Mouse (Mus musculus) megakaryocyte, embryonic 14.5 days (primary cell): ENCODE results near the gene Gmeb2.

Experiments used
- FLI1 ChIP-seq: IDR thresholded peaks from 2 replicates; pipeline ENCODE4 v1.6.1; 2012; ENCODE audit warnings: low read length, inconsistent platforms, mixed read lengths
- GATA1 ChIP-seq: IDR thresholded peaks from 3 replicates; pipeline ENCODE4 v1.6.1; 2012; ENCODE audit warnings: mixed read lengths, low read length, inconsistent platforms, borderline replicate concordance

DNA sequence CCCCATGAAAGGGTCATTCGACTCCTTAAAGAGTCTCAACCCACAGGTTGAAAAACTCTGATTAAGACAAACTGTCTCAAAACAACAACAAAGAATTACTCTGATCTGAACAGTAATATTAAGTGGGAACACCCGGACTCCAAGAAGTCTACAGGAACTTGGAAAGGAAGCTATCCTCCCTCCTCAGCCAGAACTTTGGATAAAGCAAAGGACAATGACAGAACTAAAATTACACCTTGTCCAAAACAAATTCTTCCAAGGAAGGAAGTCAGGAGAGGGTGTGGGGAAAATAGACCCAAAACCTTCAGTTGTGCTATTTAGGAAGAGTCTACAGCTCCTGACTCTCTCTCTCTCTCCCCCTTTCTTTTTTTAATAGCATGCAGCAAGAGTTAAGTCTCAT, 15.7 kb downstream of the Gmeb2 start:
- TF ChIP-seq GATA1 = no peak
- no peak for TF ChIP-seq FLI1
